Mouse (Mus musculus): Measurements from ENCODE around the gene Apom.
A peak's percentile ranks its signal among the peaks of the same experiment; 100 is the strongest.
"Not testable (repeated sequence)": the region's sequence is repeated elsewhere in the genome, so short reads cannot be mapped to it uniquely, and the experiment has no call there.

Apom gene

GRCm38 (mm10) chr17:35126206-35126611, 5.6 kb downstream of the Apom start, which contains the start of gene D17H6S53E:
Gene D17H6S53E, plus strand, starts transcription at chr17:35126373.
- DNase-seq: peak; percentile 70

DNA sequence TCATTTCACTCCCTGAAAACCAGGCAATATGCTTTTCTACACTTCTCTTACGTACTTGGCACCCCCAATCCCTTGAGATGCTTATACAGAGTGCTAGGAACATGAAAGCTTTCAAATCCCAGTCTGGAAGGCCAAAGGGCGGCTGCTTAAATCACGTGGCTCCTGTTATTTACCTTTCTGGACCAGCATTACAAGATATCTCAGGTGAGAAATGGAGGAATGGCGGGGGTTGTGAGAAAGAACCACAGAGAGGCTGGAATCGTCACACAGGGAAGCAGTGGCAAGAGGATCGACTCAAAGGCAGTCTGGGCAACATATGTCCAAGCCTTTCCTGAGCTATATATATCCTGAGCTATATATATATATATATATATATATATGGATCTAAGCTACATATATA, 6.3 kb downstream of the Apom start:
- DNase-seq: no peak

DNA sequence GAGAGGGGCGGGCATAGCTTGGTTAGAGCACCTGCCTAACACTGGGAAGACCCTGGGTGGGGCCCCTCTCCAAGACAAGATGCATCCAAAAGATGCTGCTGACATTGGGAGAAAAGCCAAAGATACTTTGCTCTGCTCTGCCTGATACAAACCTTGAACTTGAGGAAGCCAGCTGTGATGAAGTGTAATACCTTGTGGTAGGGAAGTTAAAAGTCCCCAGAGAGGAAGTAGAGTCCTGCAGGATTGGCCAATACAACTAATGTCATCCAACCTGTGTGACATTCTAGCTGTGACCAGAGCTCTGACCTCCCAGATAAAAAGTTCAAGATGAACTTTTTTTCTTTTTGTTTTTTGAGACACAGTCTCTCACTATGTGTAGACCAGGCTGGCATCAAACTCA, 6.8 kb downstream of the Apom start:
- no peak for DNase-seq

DNA sequence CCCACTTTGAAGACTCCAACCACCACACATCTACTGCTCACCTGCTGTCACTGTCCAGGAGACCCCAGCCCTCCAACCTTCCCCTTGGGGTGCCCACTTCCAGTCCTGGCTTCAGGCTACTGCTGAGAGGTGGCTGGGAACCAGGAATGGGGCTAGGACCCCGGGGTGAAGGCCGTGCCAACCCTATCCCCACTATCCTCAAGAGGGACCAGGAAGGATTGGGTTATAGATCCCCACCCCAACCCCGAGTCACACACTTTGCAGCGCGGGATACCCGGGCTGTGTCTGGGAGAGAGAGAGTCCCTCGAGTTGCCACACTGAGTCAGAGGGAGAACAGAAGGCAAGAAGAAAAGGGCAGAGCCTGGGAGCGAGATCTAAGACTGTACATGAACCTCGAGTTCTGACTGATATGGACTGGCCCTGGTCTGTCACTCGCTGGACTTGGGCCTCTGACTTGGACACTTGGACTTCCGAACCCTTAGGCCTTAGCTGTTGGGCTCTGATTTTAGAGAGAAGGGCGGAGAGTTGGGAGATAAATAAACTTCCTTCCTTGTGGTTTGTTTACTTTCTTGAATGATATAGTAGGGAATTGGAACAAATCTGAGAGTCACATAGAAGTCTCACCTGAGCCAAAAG, 7.5 kb downstream of the Apom start:
- not testable (repeated sequence) for DNase-seq

DNA sequence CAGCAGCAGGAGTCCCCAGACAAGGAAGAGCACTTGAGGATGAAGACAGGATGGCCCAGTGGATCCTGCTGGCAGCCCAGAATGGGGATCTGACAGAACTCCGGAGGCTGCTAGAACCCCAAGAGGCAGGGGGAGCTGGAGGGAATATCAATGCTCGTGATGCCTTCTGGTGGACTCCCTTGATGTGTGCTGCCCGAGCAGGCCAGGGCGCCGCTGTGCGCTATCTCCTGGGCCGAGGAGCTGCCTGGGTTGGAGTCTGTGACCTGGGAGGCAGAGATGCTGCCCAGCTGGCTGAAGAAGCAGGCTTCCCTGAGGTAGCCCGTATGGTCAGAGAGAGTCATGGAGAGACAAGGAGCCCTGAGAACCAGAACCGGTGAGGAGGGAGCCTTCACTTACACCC, 8.6 kb downstream of the Apom start:
- not testable (repeated sequence) for DNase-seq

DNA sequence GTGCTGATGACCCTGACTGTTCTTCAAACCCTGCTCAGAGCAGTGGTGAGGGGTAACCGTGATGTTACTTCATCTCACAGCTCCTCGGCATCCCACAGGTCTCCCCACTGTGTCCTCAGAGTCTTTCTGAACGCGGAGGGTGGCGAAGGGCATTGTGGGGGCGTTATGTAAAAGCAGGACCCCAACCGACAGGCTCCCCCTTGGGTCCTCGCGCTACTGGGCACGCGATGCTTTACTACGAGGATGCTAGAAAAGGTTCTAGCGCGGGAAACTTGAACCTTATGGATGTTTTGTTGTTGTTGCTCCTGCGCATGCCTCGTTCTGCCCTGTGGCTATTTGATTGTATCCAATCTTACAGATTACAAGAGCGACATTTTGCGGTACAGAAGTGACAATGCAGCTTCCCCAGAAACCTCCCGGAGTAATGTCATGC, 10.0 kb downstream of the Apom start, which contains the start of gene Csnk2b:
Gene Csnk2b, minus strand, starts transcription at position 183 of the 433 bp plus-strand sequence.
- DNase-seq: peak; percentile 59

DNA sequence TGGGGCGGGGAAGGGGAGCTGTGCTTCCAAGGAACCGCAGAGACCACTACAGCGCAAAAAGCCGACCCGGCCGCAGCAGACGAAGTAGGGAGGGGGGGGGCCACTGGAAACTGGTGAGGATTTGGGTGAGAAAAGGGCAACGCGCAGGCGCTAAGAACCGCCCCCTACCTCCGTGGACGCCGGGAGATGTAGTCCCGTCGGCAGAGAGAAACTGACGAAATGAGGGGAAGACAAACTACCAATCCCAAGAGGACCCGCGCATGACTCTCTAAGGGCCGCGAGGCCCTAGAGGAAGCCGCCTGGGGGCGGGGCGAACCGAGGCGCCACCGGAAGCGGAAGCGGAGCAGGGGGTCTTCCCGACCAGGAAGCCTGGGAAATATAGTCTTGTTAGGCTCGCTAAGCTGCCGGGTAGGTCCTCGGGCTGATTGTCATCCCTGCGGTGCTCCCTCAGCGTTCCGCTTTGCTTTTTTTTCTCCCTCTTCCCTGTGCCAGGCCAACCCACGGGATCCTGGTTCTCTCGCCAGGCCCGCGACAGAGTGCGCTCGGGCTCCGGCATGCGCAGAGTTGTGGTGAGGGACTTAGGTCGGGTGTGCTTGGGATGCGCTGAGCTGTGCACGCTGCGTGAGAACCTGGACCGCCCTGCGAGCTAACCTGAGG, 10.6 kb downstream of the Apom start, which contains the start of gene Gpank1:
Gene Gpank1, plus strand, starts transcription at position 313 of the 657 bp plus-strand sequence.
- DNase-seq: peak; percentile 99

DNA sequence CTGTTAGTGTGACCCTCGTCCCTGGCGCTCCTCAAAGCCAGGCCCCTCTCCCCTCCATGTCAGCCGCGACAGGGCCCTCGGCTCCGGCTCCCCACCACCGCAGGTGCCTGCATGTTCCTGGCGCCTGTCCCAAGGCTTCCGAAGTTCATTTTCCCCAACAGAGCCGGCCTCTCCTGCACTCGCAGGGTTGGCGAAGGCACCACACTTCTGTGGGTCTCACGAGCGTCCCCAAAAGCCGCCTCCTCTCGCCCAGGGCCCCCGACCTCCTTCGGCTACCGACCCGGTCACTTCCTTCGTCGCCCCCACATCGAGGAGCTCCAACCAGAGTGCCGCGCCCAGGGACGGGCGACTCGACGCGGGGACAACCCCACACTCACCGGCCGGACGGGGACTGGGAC, 11.1 kb downstream of the Apom start:
- DNase-seq: no peak

DNA sequence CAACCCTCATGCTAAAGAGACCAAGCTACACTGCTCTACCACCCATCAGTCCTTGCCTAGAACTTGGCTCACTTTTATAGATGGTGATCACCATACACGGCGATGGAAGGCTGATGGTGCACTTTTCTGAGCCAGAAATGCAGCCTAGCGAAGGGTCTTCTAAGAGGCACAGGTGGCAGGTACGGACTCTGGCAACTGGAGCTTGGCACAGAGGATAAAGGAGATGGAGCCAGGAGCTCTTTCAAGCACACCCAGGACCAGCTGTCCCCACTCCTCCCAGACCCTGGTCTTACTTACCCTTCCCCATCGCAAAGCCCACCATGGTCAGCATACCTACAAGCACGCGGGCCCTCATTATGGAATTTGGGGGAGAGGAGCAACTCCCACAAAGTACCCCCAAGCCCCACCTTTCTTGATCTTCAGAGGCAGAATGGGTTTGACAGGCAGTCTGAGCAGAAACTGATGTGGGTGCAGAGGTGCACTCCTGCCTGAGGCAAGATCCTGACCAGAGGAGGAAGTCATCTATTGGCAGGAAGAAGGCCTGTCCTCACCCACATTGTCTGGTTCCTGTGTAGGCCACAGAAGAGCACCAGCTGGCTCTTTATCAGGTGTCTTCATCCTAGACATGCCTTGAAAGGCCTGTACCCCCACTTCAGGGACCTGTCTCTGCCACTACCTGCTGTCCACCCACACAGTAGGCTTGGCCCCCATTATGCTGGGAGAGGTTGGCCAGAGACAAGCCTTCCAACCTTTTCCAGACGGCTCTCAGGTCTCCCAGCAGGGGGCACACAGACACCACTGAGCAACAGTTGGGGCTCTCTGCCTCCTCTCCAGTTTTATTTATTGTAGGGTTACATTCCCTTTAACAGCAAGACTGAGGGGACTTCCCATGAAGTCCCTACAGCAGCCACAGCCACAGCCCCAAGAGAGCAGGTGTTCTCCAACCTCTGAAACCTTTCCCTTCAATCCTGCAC, 16.5 kb downstream of the Apom start, which contains the start of gene Ly6g5b:
Gene Ly6g5b, minus strand, starts transcription at position 383 of the 974 bp plus-strand sequence.
- DNase-seq: no peak

- DNase-seq: no peak
Measured at GRCm38 (mm10) chr17:35111774-35112173, 20.1 kb downstream of the Apom start.

DNA sequence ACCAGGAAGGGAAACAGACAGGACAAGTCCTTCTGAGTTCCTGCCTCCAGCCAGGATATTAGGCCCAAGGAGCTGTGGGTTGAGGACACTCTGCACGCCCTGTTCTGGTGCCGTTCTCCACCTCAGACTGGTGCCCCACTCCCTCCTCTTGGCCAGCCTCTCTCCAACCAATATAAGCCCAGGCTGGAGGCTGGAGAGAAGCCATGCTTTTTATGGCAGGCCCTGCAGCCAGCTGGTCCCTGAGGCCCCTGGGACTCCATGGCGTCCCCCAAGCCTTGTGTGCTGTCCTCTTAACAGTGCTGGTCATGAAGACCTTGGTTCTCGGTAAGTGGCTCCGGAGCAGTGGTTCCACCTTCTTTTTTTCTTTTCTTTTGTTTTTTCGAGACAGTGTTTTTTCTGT, 23.8 kb downstream of the Apom start, which contains the start of gene Ly6g5c:
Gene Ly6g5c, plus strand, starts transcription at position 183 of the 400 bp plus-strand sequence.
- DNase-seq: no peak

GRCm38 (mm10) chr17:35106522-35106921, 25.3 kb downstream of the Apom start:
- DNase-seq: no peak

DNA sequence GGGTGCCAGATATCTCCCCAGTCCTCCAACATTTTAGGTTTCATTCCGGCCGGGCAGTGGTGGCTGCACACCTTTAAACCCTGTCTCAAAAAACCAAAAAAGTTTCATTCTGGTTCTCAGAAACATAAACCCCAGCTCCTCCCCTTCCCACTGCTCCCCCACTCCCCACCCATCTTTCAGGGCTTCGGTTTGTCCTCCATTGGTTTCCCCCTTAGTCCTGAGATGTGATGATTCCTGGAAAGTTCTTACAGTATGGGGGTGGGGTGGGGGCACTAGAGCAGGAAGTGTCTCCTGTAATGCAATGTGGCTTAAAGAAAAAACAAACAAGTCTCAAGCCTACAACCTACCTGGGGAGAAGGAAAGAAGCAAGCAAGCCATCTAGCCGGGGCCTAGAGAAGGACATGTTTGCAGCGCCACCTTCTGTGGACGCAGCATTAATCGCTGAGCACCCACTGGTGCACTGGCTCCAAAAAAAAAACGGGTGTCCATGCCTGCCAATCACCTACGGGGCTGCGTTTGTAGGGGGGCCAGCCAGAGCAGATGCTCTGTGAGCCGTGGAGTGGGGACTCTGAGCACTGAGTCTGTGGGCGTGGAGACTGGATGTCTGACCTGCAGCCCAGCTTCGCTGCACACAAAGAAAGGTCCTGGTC, 26.0 kb downstream of the Apom start:
- DNase-seq: peak; percentile 46

- DNase-seq: no peak
Measured at GRCm38 (mm10) chr17:35104754-35105153, 27.1 kb downstream of the Apom start.

- no peak for DNase-seq
Measured at GRCm38 (mm10) chr17:35104079-35104478, 27.8 kb downstream of the Apom start.

DNA sequence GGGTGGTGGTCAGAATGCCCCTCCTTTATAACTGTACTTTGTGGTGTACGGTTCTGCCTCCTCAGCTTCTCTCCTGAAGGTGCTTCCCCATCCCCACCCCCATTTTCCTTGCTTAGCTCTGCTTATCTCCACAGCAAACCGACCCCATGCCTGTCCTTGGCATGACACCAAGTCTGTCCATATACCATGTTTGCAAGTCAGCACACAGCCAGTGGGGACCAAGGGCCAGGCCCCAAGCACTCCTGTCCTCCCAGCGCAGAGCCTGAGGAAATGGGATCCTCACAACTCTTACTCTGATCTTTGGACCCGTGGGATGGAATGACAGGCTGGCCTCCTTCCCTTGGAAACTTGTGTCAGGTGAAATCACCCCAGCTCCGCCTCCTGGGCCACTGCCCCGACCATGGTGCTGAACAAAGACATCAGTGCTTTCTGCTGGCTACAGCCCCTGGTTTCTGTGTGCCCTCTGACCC, 28.6 kb downstream of the Apom start:
- peak; percentile 85 for DNase-seq

DNA sequence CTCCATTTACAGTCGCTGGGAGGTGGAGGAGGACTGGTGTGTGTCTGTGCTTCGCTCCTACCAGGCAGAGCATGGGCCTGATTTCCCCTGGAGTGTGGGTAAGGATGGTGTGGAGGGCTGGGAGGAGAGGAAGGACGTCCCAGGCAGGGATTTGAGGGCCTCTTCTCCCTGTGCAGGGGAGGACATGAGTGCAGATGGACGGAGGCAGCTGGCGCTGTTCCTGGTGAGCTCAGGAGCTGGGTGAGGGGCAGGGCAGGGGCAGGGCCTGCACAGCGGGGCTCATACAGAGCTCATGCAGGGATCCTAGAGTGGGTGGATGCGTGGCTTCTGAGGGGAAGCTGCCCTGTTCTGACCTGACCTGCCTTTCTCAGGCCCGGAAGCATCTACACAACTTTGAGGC, 29.6 kb downstream of the Apom start:
- no peak for DNase-seq

- DNase-seq: no peak
Measured at GRCm38 (mm10) chr17:35101161-35101560, 30.7 kb downstream of the Apom start.

DNA sequence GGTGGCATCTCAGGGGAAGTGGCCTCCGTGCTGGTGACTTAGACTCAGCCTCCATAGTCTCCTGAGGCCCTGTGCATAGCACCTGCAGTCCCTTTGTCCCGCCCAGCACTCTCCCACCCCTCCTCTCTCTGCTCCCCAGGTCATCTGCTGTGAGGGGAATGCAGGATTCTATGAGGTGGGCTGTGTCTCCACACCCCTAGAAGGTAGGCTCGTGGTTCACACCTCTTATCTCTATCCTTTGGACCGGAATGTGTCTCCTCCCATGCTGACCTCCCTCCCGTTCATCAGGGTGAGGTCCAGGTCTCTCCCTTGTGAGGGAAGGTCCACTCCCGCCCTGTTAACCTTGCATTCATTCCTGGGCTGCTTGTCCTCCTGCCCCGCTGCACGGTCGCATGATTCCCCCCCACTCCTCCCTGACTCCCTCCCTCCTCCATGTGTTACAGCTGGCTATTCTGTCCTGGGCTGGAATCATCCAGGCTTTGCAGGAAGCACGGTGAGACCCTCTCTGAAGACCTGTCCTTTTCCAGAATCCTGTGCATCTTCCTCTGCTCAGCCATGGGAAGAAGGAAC, 31.6 kb downstream of the Apom start:
- DNase-seq: peak; percentile 49

DNA sequence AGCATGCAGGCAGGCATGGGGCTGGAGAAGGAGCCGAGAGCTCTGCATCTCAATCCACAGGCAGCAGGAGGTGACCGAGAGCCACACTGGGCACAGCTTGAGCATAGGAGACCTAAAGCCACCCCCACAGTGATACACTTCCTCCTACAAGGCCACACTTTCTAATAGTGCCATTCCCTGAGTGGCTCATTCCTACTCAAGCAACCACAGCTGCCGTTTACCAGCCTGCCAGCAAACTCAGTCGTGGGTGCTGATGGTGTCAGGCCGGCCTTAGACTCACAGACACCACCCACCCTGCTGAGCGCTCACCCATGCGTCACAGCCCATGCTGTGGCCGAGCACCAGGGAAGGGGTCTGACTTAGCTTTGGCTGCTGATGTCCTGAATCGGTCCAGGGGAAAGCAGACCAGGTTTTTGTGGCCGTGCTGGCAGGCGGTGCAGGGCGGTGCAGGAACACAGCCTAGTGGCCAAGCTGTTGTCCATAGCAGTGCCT, 34.6 kb downstream of the Apom start:
- no peak for DNase-seq

GRCm38 (mm10) chr17:35096597-35096996, 35.3 kb downstream of the Apom start:
- no peak for DNase-seq

Data from kidney, adult 11 months (tissue).